Mouse (Mus musculus) lung, embryonic 16.5 days (tissue): Measurements from ENCODE around the gene Il31ra. TPM values are rescaled to one million over a fixed set of nuclear protein-coding genes. Genes with fewer than 3 reads are reported as not detected.

Source experiments
- ATAC-seq: fragments of 200-750 bp; cut with Nextera tagmentation; 2 replicates; pipeline ENCODE4 v1.8.0; 2017; ENCODE audit warnings: low read depth, mild to moderate bottlenecking, moderate library complexity
- H3K27ac ChIP-seq: fragments of 300-500 bp; sonication (generic); 2 replicates; pipeline ENCODE4 v1.5.1; 2014; ENCODE audit warnings: mild to moderate bottlenecking, control low read depth, low read length
- H3K27me3 ChIP-seq: fragments of 300-500 bp; sonication (generic); 2 replicates; pipeline ENCODE4 v1.6.1; 2014; ENCODE audit warnings: low read depth, low read length, mixed read lengths; ENCODE audit not compliant: control insufficient read depth, insufficient read depth
- H3K36me3 ChIP-seq: fragments of 300-500 bp; sonication (generic); 2 replicates; pipeline ENCODE4 v1.6.1; 2014; ENCODE audit warnings: low read length; ENCODE audit not compliant: control insufficient read depth, insufficient read depth
- H3K4me1 ChIP-seq: fragments of 300-500 bp; sonication (generic); replicated peaks from 2 replicates; pipeline ENCODE4 v1.6.1; 2014; ENCODE audit warnings: low read length, mixed read lengths; ENCODE audit not compliant: control insufficient read depth, insufficient read depth
- H3K4me2 ChIP-seq: fragments of 300-500 bp; sonication (generic); 2 replicates; pipeline ENCODE4 v1.6.1; 2014; ENCODE audit warnings: low read depth, low read length, control low read depth
- H3K4me3 ChIP-seq: fragments of 300-500 bp; sonication (generic); 2 replicates; pipeline ENCODE4 v1.5.1; 2014; ENCODE audit warnings: mild to moderate bottlenecking, low read length, control low read depth
- H3K9ac ChIP-seq: fragments of 300-500 bp; sonication (generic); 2 replicates; pipeline ENCODE4 v1.6.1; 2014; ENCODE audit warnings: low read length, control low read depth
- H3K9me3 ChIP-seq: fragments of 300-500 bp; sonication (generic); 2 replicates; pipeline ENCODE4 v1.6.1; 2016; ENCODE audit warnings: low read length; ENCODE audit not compliant: control insufficient read depth
- WGBS: fragments of 180-500 bp; shearing (Covaris S2); extraction: QIAGEN DNeasy Blood & Tissue Kit; methylation state at CpG from one replicate; pipeline ENCODE4 v1.1.7; 2014; 5-methylcytosine and 5-hydroxymethylcytosine counted together
- polyA plus RNA-seq: library from polyadenylated mRNA; unstranded; fragments of >200 nt; fragmentation: Nextera tagmentation; extraction: Ambion mirVana; gene quantifications from 2 replicates; pipeline ENCODE4 v1.2.1, GENCODE M21; 2015

Gene Il31ra
- polyA plus RNA-seq, 1 experiment from 2014 or later, result not detected

GRCm38 (mm10) chr13:112540616-112541015, 53.5 kb downstream of the Il31ra start:
- Histone ChIP-seq H3K36me3 (no peaks in the 10 kb centered on the region), H3K4me3 (no peak overlapping the region), H3K9me3 (no peaks in the 10 kb centered on the region), H3K27me3 (no peaks in the 10 kb centered on the region), H3K4me1 (no peaks in the 10 kb centered on the region), H3K9ac (no peak overlapping the region), H3K4me2 (no peak overlapping the region), H3K27ac (no peak overlapping the region)
- 32% methylated on average over 3 of the region's 3 CpGs for WGBS
- ATAC-seq, result no peak

- no peaks in the 10 kb centered on the region for H3K4me1 ChIP-seq
Observed at GRCm38 (mm10) chr13:112537065-112537464, 57.1 kb downstream of the Il31ra start.

GRCm38 (mm10) chr13:112536611-112537010, 57.5 kb downstream of the Il31ra start:
- Histone ChIP-seq H3K4me2 (no peak overlapping the region), H3K27ac (no peak overlapping the region), H3K9me3 (no peaks in the 10 kb centered on the region), H3K27me3 (no peaks in the 10 kb centered on the region), H3K36me3 (no peaks in the 10 kb centered on the region), H3K4me3 (no peak overlapping the region), H3K9ac (no peak overlapping the region), H3K4me1 (no peaks in the 10 kb centered on the region)
- WGBS, result 50% methylated on average over 4 of the region's 4 CpGs
- ATAC-seq, result no peak

More at GRCm38 (mm10) chr13:112537065-112537464, 57.1 kb downstream of the Il31ra start:
- no peaks in the 10 kb centered on the region for H3K36me3 ChIP-seq
- ATAC-seq, result no peak
- H3K4me3 ChIP-seq, result no peak overlapping the region
- H3K27ac ChIP-seq, result no peak overlapping the region
- H3K9me3 ChIP-seq, result no peaks in the 10 kb centered on the region
- 88% methylated on average over 7 of the region's 7 CpGs for WGBS
- H3K9ac ChIP-seq, result no peak overlapping the region
- no peak overlapping the region for H3K4me2 ChIP-seq
- H3K27me3 ChIP-seq, result no peaks in the 10 kb centered on the region

GRCm38 (mm10) chr13:112533556-112533955, 60.6 kb downstream of the Il31ra start:
- no peaks in the 10 kb centered on the region for H3K4me1 ChIP-seq
- no peaks in the 10 kb centered on the region for H3K36me3 ChIP-seq
- ATAC-seq, result no peak
- H3K27ac ChIP-seq, result no peak overlapping the region
- H3K9ac ChIP-seq, result no peak overlapping the region
- H3K4me3 ChIP-seq, result no peak overlapping the region
- H3K4me2 ChIP-seq, result no peak overlapping the region
- H3K27me3 ChIP-seq, result no peaks in the 10 kb centered on the region
- no peaks in the 10 kb centered on the region for H3K9me3 ChIP-seq
- WGBS, result 61% methylated on average over 9 of the region's 9 CpGs

DNA sequence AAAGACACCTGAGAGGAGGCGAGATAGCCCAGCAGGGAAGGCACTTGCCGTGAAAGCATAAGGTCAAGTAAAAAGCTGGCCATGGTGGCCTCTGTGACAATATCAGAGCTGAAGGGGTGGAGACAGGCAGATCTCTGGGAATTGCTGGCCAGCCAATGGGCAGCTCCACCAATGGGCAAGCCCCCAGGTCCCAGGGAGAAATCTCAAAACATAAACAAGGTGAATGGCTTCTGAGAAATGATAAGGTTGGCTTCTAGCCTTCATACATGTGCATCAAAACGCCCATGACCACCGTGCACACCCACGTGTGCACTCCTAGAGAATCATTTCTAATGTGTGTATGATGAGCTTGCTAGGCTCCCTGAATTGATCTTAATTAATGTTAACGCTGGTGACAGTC, 61.9 kb downstream of the Il31ra start:
- H3K27ac ChIP-seq, result no peak overlapping the region
- H3K4me3 ChIP-seq, result no peak overlapping the region
- H3K9ac ChIP-seq, result no peak overlapping the region
- no peak overlapping the region for H3K4me2 ChIP-seq
- no peaks in the 10 kb centered on the region for H3K27me3 ChIP-seq
- no peak for ATAC-seq
- WGBS, result 83% methylated on average over 6 of the region's 6 CpGs
- no peaks in the 10 kb centered on the region for H3K4me1 ChIP-seq
- H3K36me3 ChIP-seq, result no peaks in the 10 kb centered on the region
- H3K9me3 ChIP-seq, result no peaks in the 10 kb centered on the region

- Histone ChIP-seq H3K4me2 (no peak overlapping the region), H3K36me3 (no peaks in the 10 kb centered on the region), H3K4me3 (no peak overlapping the region), H3K4me1 (no peaks in the 10 kb centered on the region), H3K27me3 (no peaks in the 10 kb centered on the region), H3K27ac (no peak overlapping the region), H3K9ac (no peak overlapping the region), H3K9me3 (0 out of 2 replicates have a peak, but pooled peaks cover 5% of the 10 kb centered on the region)
- ATAC-seq, result peak; percentile 64
- 26% methylated on average over 3 of the region's 3 CpGs for WGBS
Observed at GRCm38 (mm10) chr13:112529893-112530292, 64.3 kb downstream of the Il31ra start.

- H3K4me2 ChIP-seq, result no peak overlapping the region
- no peak overlapping the region for H3K27ac ChIP-seq
- 0 out of 2 replicates have a peak, but pooled peaks cover 5% of the 10 kb centered on the region for H3K9me3 ChIP-seq
- H3K9ac ChIP-seq, result no peak overlapping the region
- H3K4me3 ChIP-seq, result no peak overlapping the region
- H3K36me3 ChIP-seq, result no peaks in the 10 kb centered on the region
- H3K4me1 ChIP-seq, result no peaks in the 10 kb centered on the region
- ATAC-seq, result no peak
- no peaks in the 10 kb centered on the region for H3K27me3 ChIP-seq
- 62% methylated on average over 1 of the region's 1 CpGs for WGBS
Observed at GRCm38 (mm10) chr13:112527186-112527585, 67.0 kb downstream of the Il31ra start.

DNA sequence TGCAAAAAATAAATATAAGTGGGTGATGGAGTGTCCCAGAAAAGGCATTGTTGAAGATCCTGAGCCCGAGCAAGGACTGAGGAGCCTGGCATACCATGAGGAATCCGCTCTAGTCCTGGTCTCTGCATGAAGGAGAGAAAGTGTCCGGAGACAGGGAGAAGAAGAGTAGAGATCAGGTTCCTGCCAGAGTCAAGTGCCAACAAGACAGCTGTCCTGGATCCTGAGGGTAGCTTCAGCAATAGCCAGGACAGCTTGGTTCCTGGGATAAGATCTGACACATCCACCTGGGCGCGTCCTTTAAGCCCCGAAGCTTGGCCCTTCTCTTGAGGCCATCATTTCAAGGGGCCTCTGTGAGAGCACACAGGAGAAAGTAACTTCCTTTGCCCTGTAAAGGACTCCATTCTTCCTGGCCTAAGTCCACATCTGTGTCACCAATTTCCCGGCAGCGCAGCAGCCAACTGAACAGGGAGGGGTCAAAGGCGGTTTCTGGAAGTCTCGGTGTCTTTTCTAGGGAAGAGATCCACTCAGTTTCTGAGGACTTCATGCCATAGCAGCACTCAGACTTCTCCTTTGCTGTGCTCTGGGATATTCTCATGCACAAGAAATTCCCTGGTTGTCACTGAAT, 70.7 kb downstream of the Il31ra start:
- 72% methylated on average over 10 of the region's 10 CpGs for WGBS
- no peak overlapping the region for H3K4me2 ChIP-seq

DNA sequence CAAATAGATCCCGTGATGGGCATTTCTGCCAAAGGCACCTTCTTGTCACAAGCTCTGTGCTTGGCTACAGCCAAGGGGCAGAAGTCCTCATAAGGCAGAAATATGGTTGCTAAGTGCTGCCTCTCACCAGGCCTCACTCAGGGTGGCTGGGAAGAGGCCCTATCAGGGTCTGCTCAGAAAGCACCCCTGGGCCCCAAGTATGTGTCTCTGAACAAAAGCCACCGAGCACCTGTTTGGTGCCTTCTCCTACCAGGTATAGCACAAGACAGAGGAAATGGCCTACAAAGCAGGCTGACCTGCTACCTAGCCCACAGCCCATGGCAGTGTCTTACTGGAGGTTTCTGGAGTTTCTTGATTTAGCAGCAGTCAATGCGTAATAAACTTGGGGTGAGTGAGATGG, 71.3 kb downstream of the Il31ra start:
- Histone ChIP-seq H3K36me3 (no peaks in the 10 kb centered on the region), H3K27me3 (no peaks in the 10 kb centered on the region), H3K4me2 (no peak overlapping the region), H3K9me3 (peaks cover 5% of the 10 kb centered on the region; the same call in 1 of the 2 replicates), H3K9ac (no peak overlapping the region), H3K4me1 (no peaks in the 10 kb centered on the region), H3K4me3 (no peak overlapping the region), H3K27ac (no peak overlapping the region)
- 77% methylated on average over 3 of the region's 3 CpGs for WGBS
- ATAC-seq, result no peak

More for the DNA sequence above, 70.7 kb downstream of the Il31ra start:
- H3K27me3 ChIP-seq, result no peaks in the 10 kb centered on the region
- H3K9me3 ChIP-seq, result 0 out of 2 replicates have a peak, but pooled peaks cover 5% of the 10 kb centered on the region
- no peak overlapping the region for H3K9ac ChIP-seq
- H3K4me1 ChIP-seq, result no peaks in the 10 kb centered on the region
- no peak for ATAC-seq
- H3K36me3 ChIP-seq, result no peaks in the 10 kb centered on the region
- H3K4me3 ChIP-seq, result no peak overlapping the region
- H3K27ac ChIP-seq, result no peak overlapping the region
